Mouse (Mus musculus) bone marrow macrophage, adult 2 months (primary cell): Measurements from ENCODE around the gene Mad1l1.

Experiments used
- CTCF ChIP-seq: IDR thresholded peaks from 2 replicates; pipeline ENCODE4 v1.5.1; 2012; ENCODE audit warnings: low read depth, mild to moderate bottlenecking, low read length, moderate library complexity
- POLR2A ChIP-seq: IDR thresholded peaks from 2 replicates; pipeline ENCODE4 v1.6.1; 2012; ENCODE audit warnings: mild to moderate bottlenecking, low read depth, low read length, borderline replicate concordance

- no peak for TF ChIP-seq POLR2A
- TF ChIP-seq CTCF = no peak
These were observed 352.0 kb downstream of the Mad1l1 start for GRCm38 (mm10) chr5:139969151-139969948.
